Comparison of ENCODE assay signal across 9 mouse cellular contexts in genomic region chr1:133777651-133778231, GRCm38 (mm10). TPM values are rescaled to one million over a fixed set of nuclear protein-coding genes. Genes with fewer than 3 reads are reported as not detected.
DNase-seq lines count a peak whose midpoint lies in the region; ATAC-seq and TF ChIP-seq lines count a peak whose summit lies in the region.
"Had no signal": no experiment of that assay in that cellular context is flagged by ENCODE, and none has a peak within 500 bp of the region (broad histone marks: within the 10 kb centered on the region; RNA-seq: fewer than 3 reads in every experiment).

No protein-coding gene starts in this region.

- ATAC-seq in lung, embryonic 14.5 days (ENCODE audit: insufficient read depth) = peak; percentile 44; the same call in 1 of the 2 replicates
- ATAC-seq in G1E (ENCODE audit: extremely low read depth, insufficient number of reproducible peaks, low FRiP score, poor library complexity, severe bottlenecking) = peak; percentile 28; the same call in 1 of the 2 replicates
- ATAC-seq in granulocyte monocyte progenitor cell, adult 5-6 weeks (replicated peaks; ENCODE audit: poor library complexity, severe bottlenecking) = peak; percentile 97
- ATAC-seq in monocyte, adult 5-6 weeks (replicated peaks; ENCODE audit: insufficient number of reproducible peaks, low FRiP score, low TSS enrichment, poor library complexity, severe bottlenecking) = peak; percentile 85
- no peak for ATAC-seq in forebrain, embryonic 16.5 days

- no peak for DNase-seq in lung, embryonic 14.5 days
- no peak for DNase-seq in lung, postnatal 25 days (ENCODE audit: low spot score)
- no peak for DNase-seq in G1E (ENCODE audit: low spot score)
- DNase-seq in left cerebral cortex, postnatal 4 days = no peak

- no peak overlapping the region for H3K4me2 ChIP-seq in lung, embryonic 14.5 days
- H3K4me2 ChIP-seq in forebrain, embryonic 16.5 days (ENCODE audit: low read length) = no peak overlapping the region
- H3K4me2 ChIP-seq: midbrain, embryonic 12.5 days had no signal

- no peak for TF ChIP-seq CTCF in lung, embryonic 14.5 days (IDR thresholded peaks at IDR 0.05; ENCODE audit: low read depth)
- TF ChIP-seq CTCF in G1E (IDR thresholded peaks at IDR 0.05; ENCODE audit: low read depth, low read length) = peak; percentile 14; the same call in 1 of the 2 replicates

- H3K9ac ChIP-seq in lung, embryonic 14.5 days = no peak overlapping the region
- H3K9ac ChIP-seq in forebrain, embryonic 16.5 days (replicated peaks; ENCODE audit: low read depth, low read length) = no peak overlapping the region
- H3K9ac ChIP-seq: midbrain, embryonic 12.5 days had no signal

- no peaks in the 10 kb centered on the region for H3K4me1 ChIP-seq in lung, embryonic 14.5 days (ENCODE audit: insufficient read depth)
- H3K4me1 ChIP-seq in G1E (ENCODE audit: insufficient read depth, low read depth, low read length) = peaks cover 57% of the 10 kb centered on the region
- H3K4me1 ChIP-seq in forebrain, embryonic 16.5 days (replicated peaks; ENCODE audit: control insufficient read depth, insufficient read depth, low read length) = no peaks in the 10 kb centered on the region

- no peaks in the 10 kb centered on the region for H3K36me3 ChIP-seq in lung, embryonic 14.5 days (ENCODE audit: insufficient read depth)
- H3K36me3 ChIP-seq in G1E (replicated peaks) = peaks cover 82% of the 10 kb centered on the region
- no peaks in the 10 kb centered on the region for H3K36me3 ChIP-seq in forebrain, embryonic 16.5 days (ENCODE audit: control insufficient read depth, insufficient read depth)
- H3K36me3 ChIP-seq: midbrain, embryonic 12.5 days had no signal

- no peak overlapping the region for H3K27ac ChIP-seq in lung, embryonic 14.5 days (ENCODE audit: low read depth)
- no peak overlapping the region for H3K27ac ChIP-seq in forebrain, embryonic 16.5 days (ENCODE audit: low read length)
- H3K27ac ChIP-seq: midbrain, embryonic 12.5 days had no signal

- H3K4me3 ChIP-seq in lung, embryonic 14.5 days (ENCODE audit: low read depth, low read length) = no peak overlapping the region
- H3K4me3 ChIP-seq in G1E (ENCODE audit: low read depth, low read length) = peak overlapping the region; percentile 59; the same call in 1 of the 2 replicates
- no peak overlapping the region for H3K4me3 ChIP-seq in forebrain, embryonic 16.5 days (replicated peaks; ENCODE audit: low read length)
- H3K4me3 ChIP-seq: erythroblast, embryonic 14.5 days; midbrain, embryonic 12.5 days had no signal

- intact Hi-C loops in left cerebral cortex, postnatal 4 days (cut with DNase I) = no loop called here

- H3K9me3 ChIP-seq in lung, embryonic 14.5 days (ENCODE audit: low read depth, low read length) = no peaks in the 10 kb centered on the region
- H3K9me3 ChIP-seq in G1E (replicated peaks) = no peaks in the 10 kb centered on the region
- H3K9me3 ChIP-seq in forebrain, embryonic 16.5 days (ENCODE audit: control insufficient read depth, low read length) = no peaks in the 10 kb centered on the region
- H3K9me3 ChIP-seq: midbrain, embryonic 12.5 days had no signal

- no peaks in the 10 kb centered on the region for H3K27me3 ChIP-seq in lung, embryonic 14.5 days (ENCODE audit: insufficient read depth, low read length)
- H3K27me3 ChIP-seq in G1E (ENCODE audit: insufficient read depth, low read length) = no peaks in the 10 kb centered on the region
- no peaks in the 10 kb centered on the region for H3K27me3 ChIP-seq in forebrain, embryonic 16.5 days (replicated peaks; ENCODE audit: control insufficient read depth, insufficient read depth, low read length)
- H3K27me3 ChIP-seq: midbrain, embryonic 12.5 days had no signal

- 73% methylated on average over 15 of the region's 15 CpGs for WGBS in lung, embryonic 14.5 days
- WGBS in forebrain, embryonic 16.5 days = 82% methylated on average over 15 of the region's 15 CpGs

RNA-seq across cellular contexts. Expression of gene Atp2b4, which starts 23.1 kb away (rescaled TPM):
- 11.2 and 12.7 TPM in 2 replicates for polyA plus RNA-seq in lung, embryonic 14.5 days (2014; fragmentation: Nextera tagmentation; extraction: Ambion mirVana)
- total RNA-seq in G1E (2014; fragmentation: Nextera tagmentation) (274 and 278 TPM in 2 replicates), G1E (2017) (32.2 and 34.0 TPM in 2 replicates)
- 69.4 and 85.7 TPM in 2 replicates for polyA plus RNA-seq in G1E (2012)
- 44.2 and 58.3 TPM in 2 replicates for total RNA-seq in granulocyte monocyte progenitor cell, adult 5-6 weeks (2014; fragmentation: Nextera tagmentation)
- total RNA-seq in granulocyte monocyte progenitor cell, adult 5-6 weeks (2017) = 27.1 and 32.1 TPM in 2 replicates
- 16.7 to 44.9 TPM (median 20.6 TPM) in 3 replicates for total RNA-seq in monocyte, adult 5-6 weeks (2017)
- 100 to 1,000 TPM; 110 to 134 TPM for total RNA-seq in left cerebral cortex, postnatal 4 days (2021)
- polyA plus RNA-seq in forebrain, embryonic 16.5 days (2015; fragmentation: Nextera tagmentation; extraction: Ambion mirVana) = 9.3 and 11.1 TPM in 2 replicates
